Mouse (Mus musculus) thymus, postnatal 14 days (tissue): Measurements from ENCODE around the gene Tbpl1.

Experiments
- DNase-seq: peaks from one replicate; pipeline ENCODE4 v3.0.0; 2021

The Tbpl1 gene

DNA sequence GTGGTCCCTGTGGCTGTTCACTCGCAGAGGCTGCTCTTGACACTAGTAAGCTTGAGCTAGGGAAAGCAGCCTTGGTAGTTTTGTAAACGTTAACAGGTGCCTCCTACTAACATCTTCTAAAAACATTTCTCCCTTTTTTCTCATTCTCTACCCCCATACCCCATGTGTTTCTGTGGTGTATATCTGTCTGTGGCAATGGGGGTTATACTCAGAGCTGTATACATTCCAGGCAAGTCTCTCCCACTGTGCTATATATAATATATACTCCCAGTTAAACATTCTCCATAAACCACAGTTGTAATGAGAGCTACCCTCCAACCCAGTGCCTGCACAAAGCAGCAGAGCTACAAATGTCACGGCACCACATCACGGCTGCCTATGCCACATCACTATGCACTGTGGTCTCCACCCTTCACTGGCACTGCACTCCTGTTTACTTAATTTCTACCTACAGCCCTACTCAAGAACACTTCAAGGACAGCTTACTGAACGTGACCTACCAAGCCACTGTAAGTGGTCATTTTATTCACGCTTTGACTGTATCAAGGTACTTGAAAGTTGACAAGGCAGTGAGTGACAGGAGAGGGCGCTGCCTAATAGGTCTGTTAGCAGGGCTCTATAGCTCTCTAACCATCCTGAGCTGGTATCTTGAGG is 23.4 kb downstream of the Tbpl1 start:
- no peak for DNase-seq

DNA sequence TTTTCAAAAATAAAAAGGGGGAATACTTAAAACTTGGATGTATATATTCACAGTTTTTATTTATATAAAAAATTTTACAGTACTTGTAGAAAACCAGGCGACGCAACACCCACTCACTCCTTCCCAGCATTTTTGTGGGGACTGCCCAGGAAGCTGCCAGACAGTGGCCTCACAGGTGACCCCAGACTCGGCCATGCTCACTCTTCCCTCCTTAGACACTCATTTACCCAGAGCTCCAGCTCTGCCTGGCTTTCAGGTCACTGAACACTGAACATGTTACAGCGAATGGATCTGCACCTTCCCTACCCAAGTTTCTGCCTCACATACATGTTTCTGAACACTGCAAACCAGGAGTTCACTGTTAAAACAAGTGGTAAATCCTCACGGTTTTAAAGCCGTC is 27.9 kb downstream of the Tbpl1 start:
- DNase-seq = no peak

DNA sequence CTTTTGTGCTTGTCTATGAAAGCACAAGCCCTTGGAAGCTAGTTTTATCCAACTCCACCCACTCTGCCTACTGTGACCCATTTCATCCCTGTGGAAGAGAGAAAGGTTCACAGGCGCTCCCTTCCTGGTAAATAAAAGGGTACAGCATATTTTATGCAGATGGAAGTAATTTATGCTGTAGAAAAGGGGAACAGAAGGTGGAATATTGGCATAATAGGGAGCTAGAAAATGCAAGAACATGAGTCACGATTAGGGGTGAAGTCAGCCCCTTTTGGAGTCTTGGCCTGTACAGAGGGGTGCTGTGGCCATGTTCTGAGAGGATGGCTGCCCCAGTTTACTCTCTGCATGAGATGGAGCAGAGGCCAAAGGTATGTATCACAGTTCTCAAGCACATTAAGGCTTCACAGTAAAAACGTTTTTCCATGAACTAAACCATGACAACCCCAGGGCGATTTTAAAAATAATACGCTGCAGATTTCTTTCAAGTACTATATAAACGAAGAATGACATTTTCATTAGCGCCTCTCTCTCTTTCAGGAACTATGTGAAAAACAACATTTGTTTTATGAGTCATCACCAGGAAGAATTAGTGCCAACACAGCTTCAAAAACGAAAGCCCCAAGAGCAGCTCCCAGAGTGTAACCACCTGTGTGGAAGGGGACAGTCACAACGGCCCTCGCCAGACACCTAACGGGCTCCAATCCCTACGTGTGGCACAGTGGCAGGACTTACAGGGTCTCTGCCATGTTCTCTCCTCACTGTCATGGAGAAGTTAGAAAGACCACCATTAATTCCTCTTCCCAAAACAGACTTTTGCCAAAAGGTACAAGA is 30.0 kb downstream of the Tbpl1 start:
- no peak for DNase-seq

DNA sequence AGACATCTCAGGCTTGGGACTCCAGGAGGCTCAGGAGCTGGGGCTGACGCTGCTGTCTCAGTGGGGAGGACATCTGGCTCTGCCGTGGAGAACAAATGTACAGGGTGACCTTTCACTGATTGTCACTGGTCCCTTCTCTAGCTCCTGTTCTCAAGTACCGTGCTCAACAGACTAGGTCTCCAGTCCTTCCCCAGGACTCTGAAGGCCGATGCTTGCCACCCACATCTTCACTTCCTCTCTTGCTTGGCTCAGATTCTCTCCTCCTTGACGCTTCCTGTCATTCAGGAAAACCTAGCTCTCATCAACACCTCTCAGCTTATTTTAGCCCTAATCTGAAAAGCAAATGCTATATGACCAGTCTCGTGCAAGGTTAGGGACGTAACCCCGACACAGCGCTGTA is 31.0 kb downstream of the Tbpl1 start:
- no peak for DNase-seq

DNA sequence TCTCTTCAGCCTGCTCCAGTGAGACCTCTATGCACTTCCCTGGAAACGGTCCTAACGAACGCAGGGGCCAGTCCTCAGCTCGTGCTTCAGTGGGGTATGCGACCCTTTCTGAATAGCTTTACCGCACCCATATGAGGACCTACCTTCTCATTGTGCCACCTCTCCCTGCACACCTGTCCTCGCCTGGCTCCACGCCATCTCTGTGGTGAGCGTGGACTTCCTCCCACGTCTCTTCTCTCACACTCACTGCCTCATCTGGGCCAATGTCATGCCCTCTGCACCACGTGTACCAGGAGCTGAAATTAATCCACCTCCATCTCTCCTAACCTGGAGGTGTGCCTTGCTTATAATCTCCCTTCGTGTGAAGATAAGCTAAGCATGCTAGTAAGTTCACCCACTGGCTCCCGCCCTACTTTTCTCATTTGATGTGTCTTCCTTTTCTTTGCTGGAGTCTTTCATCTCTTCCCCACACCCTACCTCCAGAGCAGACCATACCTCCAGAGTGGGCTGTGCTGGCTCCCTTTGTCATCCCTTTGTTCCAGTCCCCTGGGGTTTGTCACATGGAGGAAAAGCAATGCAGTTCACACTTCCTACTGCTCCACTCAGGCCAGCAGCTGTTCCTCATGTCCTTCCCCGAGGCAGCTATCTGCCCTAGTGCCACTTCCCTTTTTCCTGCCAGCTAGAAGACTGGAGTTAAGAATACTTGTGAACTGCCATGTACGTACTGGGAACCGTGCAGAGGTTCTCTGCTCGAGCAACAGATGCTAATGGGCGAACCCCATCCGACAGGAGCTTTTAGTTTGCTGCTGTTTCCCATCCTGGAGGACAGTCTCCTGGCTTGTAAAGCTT is 32.0 kb downstream of the Tbpl1 start:
- no peak for DNase-seq

DNA sequence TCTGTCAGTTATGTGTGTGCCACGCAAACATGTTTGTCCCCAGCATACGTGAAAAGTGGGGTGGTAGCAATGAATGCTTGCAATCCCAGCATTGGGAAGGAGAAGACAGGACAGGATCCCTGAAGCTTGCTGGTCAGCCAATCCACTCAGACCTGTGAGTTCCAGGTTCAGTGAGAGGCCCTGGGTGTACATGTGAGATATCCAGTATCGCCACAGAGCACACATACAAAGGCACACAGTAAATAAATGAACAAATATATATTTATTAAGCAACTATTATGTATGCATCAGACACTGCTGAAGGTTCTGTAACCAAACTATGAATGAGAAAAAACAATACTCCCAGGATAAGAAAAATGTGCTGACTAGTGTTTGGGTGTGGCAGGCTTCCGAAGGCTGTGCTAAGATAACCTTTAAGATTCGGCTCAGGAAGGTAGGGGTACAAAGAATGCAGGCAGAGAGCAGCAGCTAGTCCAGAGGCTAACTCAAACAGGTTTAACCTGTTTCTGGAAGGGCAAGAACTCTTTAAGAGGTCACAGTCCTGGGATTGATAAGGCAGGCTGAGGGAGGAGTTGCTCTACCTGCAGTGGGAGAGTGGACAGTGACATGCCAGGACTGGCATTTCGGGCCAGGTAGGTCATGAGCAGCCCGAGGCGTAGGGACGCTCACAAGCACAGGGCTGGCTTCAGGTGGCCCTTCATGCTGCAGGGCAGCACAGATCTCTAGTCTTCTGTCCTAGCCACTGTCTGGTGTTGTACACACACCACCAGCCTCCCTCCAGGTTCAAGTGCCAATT is 33.4 kb downstream of the Tbpl1 start:
- DNase-seq = no peak

DNA sequence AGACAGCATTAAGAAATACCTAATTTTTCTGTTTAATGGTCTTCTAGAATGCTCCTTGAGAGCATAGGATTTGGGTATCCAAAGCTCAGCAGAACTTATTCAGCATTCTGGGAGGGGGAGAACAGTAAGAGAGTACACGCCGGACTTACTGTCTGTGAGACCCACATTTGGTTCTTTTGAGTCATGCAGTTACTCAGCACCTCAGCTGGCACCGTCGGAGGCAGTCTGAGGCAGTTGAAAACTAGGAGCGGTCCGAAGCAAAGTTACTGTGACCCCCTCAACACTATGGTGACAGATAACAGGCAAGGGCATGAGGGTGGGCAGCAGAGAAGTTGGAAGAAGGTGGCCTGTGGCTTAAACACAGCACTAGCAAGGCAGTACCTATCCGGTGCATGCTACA is 34.9 kb downstream of the Tbpl1 start:
- no peak for DNase-seq

DNA sequence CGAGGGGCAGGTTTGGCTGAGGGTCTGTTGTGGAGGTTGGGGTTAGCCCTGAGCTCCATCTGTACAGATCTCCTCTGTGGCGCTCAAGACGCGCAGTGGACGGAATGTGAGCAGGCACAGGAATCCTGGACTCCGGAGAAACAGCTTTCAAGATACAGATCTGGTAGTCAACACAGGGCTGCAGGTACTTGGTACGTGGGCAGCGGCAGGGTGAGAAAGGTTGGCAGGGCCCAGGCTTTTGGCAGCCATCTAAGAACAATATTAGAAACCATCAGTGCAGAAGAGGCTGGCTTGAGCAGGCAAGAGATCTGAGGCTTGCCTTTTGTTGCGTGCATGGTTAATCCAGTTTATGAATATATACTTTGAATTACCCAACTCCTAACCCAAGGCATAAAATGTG is 35.5 kb downstream of the Tbpl1 start:
- DNase-seq = no peak

DNA sequence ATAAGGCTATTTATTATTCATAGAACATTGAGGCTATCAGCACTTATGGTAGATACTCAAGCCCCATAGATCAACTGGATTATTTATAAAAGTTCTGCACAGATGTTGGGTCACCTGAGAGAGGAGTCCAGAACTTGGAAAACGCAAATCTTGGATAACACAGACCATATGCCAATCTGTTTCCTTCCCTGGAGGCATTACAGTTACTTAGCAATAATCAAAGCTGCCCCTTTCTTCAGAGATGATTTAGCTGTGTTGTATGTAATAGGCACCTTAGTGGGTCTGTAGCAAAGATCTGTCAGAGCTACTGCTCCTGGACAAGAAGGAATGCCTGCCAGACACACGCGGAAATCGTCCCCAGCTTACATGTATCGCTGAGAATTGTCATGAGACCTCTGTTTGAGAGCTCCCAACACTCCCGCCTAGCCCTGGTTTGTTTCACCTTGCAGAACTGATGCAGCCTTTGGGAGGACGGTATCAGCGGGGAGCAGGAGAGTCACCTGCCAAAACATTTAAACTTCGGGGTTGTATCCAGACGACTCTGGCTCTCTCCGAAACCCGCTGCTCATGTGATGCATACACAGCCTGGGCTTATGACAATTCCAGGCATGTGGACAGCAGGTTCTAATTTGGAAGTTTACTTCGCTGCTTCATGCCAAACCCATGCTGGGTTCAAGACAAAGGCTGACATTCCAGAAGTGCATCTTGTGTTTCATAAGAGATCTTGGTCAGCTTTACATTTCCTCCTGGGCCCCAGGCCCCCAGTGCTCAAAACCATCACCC is 55.7 kb downstream of the Tbpl1 start:
- DNase-seq = no peak

DNA sequence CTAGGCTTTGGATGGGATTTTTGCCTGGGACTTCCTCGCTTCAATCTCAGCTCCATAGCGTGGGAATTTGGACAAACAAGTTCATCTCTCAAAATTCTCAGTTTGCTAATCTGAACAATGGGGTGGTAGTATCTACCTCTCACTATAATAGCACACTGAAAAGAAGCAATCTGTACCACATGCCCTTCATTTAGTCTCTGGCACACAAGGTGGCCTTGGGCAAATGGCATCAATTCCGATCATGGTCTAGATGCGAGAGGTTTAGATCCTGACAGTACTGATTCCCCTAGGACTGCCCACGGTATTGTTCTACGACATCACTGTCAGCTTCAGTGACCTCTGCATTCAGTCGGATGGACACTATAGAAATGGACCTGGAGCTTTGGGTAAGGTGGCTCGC is 57.6 kb downstream of the Tbpl1 start:
- no peak for DNase-seq

DNA sequence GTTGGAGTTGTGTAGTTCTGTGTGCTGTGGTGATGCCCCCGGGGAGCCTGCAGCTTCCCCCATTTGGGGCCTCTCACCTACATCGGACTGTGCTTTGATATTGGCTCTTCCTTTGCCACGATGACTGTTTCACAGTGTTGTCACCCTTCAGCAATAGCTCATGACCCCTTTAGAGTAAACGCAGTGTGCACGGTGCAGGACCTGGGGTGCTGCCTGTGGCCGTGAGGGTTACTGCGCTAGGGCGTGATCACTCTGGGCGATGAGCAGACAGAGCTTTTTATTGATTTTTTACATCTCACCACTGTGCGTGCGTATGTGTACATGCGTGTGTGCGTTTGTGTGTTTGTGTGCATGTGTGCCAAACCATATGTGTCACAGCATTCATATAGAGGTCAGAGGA is 63.2 kb downstream of the Tbpl1 start:
- DNase-seq = no peak

DNA sequence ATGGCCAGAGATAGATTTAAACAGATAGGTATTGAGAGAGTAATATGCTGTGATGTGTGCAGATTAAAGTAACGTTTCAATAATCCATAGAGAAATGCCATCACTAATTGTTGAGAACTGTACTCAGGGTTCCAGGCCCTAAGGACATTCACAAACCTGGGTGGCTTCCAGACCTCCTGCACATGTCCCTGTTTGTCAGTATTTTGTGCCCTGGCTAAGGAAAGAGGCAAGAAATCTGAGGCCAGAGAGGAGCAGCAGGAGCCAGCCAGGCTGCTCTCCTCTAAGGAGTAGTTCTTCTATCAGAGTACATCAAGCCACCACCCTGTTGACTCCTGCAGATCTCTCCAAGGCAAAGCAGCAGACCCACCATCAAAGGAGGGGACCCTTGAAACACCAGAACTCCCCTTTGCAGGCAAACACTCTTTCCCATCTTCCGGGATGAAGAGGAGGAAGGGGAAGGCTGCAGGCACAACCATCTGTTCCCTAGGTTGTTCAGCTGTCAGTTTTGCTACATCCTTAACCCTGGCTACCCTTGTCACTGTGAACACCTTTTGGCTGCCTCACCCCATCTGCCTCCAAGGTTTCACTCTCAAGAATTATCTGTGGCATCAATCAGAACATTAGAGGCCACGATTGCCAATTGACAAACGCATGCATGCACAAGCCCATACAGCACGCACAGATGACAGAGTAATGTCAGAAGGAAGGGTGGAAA is 71.3 kb downstream of the Tbpl1 start:
- DNase-seq = no peak

DNA sequence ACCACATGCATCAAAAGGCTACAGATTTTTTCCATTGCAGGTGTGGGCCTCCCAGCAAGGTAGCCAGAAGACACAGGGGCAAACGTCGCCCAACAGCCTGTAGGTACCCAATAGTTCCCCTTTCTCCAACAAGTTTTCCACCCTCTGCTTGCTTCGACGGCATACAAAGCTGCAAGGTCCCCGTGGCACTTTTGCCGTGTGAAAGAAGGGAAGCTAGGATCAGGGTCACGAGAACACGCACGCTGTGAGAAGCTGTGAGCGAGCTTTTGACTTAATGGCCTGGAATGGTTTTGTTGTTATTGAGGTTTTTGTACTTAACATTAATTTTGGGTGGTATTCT is 72.4 kb downstream of the Tbpl1 start:
- DNase-seq = no peak

DNA sequence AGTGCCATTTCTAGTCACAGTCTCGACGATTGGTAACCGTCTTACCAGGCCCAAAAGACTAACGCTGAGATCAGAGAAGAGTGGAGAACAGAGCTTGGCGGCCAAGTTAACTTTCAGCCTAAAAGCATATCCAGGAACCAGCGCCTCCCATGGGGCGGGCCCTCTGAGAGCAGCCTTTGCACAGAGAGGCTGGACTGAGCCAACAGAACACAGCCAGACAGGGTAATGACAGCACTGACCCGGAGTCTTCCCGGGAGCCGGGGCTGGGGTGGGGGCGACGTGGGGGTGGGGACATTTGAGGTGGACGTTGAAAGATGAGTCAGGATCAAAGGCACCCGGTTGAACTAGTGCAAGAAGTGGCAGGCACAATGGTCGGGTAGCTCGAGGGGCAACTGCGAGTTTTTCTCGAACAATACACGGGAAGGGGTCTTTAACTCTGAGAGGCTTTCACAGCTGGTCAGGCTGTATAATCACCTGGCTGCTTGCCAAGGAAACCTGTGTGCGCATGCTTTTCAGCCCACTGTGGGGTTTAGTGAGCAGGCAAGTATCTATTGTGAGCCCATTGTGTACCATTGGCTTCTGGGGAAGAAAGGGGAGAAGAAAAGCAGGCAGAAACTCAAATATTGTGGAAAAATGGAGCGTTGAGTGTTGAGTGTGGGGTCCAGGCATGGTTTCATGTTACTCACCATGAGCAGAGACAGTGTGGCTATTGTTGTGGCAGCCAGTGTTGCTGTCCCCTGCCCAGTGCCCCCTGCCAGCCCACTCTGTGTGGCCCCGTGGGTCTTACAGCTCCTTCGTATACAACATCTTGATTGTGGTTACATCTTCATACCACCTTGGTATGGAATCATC is 73.0 kb downstream of the Tbpl1 start:
- no peak for DNase-seq
